Mouse (Mus musculus) T-helper 1 cell (primary cell): Measurements from ENCODE around the gene Tmem106c.

Experiments used
- in situ Hi-C: fragments of 300-600 bp; cut with MboI, MseI; formaldehyde crosslinking; loops from one replicate; pipeline ENCODE4 v1.15.1; 2025; ENCODE audit warnings: high pct_unique_total_duplicates

Tmem106c gene

DNA sequence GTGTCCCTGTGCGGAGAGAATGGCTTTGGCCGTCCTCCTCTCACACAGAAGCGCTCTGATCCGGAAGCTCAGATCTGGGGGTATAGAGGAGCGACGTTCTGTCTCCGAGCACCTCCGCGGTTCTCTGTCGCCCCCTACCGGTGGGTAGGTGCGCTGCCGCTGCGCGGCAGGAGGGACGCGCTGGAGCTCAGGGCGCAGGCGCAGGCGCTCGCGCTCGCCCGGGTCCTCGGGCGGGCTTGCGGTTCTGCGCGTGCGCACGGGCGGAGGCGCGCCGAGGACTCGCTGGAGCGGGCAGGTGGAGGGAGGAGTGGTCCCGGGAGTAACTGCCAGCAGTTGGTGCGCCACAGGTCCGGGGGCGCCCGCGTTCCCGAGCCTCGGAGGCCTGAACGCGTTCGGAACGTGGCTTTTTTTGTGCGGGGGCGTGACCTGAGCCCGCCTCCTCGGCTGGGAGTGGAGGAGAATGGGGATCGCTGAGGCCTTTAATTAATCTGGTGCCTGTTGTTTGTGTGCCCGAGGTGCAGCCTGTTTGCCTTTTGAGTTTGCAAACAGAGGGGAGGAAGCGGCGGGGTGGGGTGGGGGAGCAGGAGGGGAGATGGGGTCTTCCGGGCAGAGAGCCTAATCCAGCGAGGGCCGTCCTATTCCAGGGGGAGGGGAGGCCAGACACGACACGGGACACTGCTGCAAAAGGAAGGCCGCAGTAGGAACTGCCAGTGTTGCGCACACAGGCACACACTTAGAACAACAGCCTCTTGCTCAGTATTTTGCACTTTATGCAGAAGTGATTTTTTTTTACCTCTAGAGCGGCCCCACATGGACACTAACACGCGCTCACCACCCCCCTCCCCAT, at the start of gene Tmem106c:
Gene Tmem106c (plus strand): TSS at position 212 of the 847 bp plus-strand sequence.
- in situ Hi-C loops = no loop called here

DNA sequence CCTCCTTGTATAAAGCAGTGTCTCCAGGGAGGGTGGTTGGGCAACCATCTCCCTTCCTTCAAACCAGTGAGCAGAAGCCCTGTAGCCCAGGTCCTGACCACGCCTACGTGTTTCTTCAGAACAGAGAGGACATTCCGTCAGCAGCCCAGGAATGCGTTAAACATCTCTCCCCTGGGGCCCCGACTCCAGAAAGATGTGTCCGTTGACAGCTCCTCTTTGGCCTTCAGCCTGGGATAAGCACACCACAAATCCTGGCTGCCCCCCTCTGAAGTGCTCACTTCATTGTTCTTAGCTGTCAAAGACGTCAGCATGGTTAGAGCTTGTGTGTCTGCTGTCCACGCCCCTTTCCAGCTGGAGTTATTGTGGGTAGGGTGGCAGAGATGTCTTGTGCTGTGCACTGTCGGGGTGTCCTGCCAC, 49.7 kb upstream of the Tmem106c start:
- in situ Hi-C loops = no loop called here

DNA sequence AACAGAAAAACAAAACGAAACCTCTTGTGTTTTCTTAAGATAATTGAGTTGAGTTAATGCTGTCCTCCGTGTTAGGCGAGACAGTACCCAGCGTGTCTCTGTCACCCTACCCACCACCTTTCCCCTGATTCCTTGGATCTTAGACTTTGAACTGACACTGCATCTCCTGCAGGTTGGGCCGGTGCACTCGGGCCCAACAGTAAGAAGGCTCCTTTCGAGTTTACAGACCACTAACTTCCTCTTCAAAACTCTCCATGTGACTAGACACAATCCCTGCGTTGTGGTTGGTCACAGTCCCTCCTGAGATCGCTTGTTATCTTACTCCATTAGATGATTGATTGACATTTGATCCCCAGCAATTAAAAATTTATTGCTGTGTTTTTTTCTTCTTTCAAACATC, 46.0 kb upstream of the Tmem106c start:
- in situ Hi-C loops = no loop called here

DNA sequence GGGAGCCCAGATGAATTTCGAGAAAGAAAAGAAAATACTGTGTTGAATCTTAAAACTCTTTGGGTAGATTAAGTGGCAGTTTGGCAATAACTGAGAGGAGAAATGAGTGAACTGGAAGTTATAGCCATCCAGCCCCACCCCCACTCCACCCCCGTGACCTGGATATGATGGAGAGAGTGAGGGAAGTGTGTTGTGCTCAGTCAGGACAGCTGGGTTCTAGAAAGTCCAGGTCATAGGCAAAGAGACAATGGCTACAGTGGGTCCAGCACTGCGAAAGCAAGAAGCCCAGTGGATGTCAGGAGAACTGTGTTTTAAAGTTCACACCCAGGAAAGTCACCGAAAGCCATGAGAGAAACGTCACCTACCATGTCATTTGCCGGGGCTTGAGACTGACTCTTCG, 44.8 kb upstream of the Tmem106c start:
- in situ Hi-C loops = no loop called here

DNA sequence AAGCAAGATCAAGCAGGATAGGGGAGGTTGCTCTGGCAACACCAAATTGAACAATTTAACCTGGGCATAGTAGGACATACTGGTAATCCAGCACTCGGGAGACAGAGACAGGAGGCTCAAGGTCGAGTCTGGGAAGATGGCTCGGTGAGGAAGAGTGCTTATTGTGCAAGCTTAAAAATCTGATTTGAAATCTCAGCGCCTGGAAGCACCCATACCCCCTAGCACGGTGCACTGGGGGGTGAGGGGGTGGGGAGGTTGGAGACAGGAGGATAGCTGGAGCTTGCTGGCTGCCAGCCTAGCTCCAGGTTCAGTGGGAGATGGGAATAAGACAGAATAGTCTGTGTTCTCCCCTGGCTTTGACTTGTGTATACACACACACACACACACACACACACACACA, 43.7 kb upstream of the Tmem106c start:
- in situ Hi-C loops = no loop called here

DNA sequence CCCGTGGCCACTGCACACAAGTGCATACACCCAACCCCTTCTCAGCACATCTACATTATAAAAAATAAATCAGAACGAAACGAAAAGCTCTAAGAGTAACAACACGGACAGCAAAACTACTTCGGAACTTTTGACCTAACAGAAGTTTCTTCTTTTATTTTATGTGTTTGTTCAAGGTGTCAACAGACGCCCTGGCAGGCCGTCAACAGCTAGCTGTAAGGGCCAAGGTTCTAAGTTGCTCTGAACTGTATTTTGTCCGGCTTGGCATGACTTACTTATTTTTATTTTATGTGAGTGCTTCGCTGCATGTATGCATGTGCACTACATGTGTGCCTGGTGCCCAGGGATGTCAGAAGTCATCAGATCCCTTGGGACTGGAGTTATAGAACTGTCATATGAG, 42.2 kb upstream of the Tmem106c start:
- in situ Hi-C loops = no loop called here

DNA sequence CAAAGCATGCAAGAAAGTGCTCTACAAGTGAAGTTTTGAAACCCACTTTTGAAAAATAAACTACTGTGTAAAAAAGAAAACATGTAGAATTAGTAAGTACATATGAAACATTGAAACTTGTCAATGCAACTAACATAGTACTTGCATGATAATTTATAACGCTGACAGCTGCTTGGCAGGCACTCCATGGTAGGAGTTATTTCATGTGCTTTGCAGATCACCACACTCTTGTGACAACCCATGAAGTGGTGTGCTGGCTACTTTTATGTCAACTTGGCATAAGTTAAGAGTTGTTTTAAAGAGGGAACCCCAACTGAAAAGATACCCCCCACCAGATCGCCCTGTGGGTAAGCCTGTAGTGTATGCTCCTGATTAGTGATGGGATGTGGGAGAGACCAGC, 41.6 kb upstream of the Tmem106c start:
- in situ Hi-C loops = no loop called here

DNA sequence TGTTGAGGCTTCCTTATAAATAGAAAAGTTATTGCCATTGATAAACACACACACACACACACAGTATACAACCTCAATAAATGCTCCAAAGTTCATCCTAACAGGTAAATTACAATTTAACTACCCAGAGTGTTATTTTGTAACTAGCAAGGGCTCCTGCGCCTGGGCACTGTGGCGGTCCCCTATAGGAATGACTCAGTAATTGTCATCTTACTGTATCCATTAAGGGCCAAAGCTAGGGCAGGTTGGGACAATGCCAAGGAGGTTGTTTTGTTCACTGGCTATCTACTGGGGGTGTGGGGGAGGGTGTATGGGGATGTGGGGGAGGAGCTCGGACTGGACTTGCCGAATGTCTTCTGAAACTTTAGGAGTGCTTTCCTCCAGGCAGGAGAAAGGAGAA, 37.0 kb upstream of the Tmem106c start:
- in situ Hi-C loops = no loop called here

DNA sequence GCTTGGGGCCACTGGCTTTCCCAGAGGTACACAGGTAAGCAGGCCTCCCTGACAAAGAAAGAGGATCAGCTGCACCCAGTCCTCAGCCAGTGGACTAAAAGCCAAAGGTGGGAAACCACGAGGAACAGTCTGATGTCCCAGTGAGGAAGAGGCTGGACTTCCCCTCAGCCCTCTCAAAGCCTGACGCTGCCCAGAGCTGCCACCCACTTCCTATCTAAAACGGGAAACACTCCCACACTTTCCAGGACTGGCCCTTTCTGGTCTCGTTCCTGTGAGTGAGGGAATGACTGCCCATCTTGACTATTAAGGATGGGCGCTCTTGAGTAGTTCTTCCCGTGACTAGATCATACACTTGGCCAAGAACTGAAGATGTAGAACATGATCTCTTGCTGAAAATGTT, 36.2 kb upstream of the Tmem106c start:
- in situ Hi-C loops = no loop called here

DNA sequence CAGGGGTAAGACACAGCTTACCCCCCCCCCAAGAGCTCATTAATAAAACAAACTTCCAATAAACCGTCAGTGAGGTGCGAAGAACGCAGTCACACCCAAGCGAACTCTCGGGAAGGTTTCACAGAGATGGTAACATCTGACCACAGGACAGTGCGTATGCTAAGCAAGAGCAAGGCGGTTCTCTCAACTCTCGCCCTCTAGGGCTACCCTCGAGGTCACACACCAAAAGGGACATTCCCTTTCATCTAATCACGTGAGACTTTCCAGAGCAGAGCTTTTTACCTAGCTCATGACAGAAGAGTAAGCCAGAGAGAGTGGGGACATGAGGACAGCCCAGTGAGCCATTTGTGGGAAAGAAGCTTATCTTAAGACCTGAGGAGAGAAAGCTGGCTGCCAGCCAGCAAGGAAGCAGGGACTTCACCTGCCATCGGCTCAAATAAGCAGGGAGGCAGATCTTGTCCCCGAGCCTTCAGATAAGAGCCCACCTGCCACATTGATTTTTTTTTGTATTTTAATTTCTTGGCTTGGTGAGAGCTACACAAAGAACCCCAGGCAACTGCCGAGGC, 34.7 kb upstream of the Tmem106c start:
- in situ Hi-C loops = no loop called here

DNA sequence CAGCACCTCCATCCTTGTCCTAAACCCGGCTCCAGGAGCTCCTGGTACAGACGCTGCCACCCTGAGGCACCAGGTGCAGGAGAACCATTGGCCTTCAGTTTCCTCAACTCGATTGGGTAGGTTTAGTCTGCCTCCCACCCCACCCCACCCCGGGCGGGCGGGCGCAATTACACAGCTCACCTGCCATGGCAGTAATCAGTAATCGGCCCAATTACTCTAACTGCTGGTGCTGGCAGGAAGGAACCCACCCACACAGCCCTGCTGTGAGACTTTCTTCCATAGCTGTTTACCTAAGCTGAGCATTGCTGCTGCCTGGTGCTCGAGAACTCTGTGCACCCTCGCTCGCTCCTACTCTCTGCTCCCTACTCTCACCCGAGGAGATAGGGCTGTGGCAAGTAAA, 31.6 kb upstream of the Tmem106c start:
- in situ Hi-C loops = no loop called here

DNA sequence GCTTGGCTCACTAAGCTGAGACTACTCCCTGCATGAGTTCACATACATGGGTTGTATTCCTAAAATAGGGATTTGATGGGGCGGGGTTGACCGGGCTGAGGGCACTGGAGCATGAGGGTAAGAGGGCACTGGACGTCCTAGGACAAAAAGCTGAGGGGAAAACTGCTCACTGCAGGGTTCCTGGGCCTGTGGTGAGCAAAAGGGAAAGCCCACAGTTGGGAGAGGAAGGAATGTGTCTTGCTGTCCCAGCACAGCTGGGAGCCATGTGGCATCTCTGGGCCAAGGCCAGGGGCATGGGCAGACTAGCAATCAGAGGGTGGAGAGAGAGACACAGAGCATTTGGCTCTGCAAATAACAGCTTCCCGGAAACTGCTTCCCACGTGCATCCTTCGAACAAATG, 25.4 kb upstream of the Tmem106c start:
- in situ Hi-C loops = no loop called here

DNA sequence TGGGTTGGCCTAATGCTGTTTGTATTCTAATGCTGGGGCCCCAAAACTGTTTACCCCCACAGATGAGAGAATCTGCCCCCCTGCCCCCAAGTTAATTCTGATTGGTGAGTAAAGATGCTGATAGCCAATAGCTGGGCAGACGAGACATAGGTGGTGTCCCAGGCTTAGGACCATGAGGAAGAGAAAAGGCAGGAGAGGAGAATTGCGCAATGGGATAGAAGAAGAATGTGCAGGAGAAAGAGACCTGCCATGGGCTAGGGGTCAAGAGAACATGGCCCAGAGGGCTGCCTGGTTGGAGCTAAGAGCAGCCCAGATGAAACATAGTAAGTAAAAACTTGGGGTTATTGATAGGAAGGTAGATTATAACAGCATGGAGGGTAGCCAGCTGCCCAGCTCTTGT, 23.9 kb upstream of the Tmem106c start:
- in situ Hi-C loops = no loop called here

DNA sequence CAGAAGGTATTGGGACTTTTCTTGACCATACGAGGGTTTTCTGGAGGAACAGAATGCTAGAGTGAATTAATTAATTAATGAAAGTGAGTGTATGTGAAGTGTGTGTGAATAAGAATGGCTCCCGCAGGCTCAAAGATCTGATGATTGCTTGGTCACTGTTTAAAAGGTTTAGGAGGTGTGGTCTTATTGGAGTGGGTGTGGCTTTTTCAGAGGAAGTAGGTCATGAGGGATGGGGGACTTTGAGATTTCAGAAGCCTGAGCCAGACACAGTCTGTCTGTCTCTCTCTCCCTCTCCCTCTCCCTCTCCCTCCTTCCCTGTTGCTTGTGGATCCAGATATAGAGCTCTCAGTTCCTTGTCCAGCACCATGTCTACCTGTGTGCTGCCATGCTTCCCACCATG, 22.7 kb upstream of the Tmem106c start:
- in situ Hi-C loops = no loop called here

DNA sequence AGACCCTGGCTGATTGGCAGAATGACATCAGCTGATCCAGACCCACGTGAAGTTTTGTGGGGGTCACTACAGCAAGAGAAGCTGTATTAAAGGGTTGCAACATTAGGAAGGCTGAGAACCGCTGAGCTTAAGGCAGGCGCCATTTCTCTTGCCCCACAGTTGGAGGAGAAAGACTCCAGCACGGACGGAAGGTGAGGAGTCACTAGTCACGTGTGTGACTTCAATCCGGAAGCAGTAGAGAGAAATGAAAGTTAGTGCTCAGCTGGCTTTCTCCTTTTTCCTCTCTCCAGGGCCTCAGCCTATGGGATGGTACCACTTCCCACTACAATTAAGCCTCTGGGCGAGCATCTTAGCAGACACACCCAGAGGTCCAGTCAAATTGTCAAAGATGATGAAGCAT, 21.5 kb upstream of the Tmem106c start:
- in situ Hi-C loops = no loop called here

DNA sequence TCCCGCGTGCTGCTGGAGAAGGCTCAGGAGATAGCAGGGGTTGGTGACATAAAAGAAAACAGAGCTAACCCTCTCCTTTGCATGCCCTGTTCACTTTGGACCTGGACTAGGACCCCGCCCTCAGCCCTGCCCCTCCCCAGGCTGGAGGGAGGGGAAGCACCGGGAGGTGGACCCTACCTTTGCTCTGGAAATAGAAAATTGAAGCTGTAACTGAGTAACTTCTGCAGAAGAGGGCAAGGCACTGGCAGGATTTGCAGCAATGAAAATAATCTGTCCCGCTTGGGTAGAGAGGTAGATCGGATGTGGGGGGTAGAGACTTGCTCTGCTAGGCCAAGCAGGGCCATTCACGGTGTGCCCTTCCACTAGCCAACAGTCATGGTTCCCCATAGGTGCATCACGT, 20.6 kb upstream of the Tmem106c start:
- in situ Hi-C loops = no loop called here

DNA sequence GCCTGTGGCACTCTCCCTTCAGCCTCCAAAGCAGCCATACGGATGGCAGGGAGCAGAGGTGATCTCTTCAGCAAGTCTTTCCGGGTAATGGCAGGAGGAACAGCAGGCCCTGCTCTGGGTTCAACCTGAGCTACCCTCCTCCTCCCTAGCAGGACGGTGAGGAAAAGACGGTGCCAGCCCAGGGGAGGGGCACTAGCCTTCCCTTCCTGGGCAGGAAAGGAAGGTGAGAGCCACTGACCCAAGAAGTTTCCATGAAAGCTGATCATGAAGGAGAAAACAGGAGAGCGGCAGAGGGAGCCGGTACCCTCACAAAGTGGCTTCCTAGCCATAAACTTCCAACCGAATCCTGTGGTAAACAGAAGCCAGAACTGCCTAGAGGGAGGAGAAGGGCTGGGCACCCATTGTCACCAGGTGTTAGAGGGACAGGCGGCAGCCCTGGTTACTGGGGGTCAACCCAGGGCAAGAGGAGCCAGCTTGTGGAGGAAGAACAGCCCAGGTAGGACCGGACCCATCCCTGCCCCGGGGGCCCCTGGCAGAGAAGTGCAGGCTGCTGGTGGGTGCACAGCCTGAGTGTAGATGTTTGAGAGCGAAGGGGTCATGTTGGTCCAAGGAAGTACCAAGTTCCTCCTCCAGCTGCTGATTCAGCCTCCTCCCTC, 19.0 kb upstream of the Tmem106c start:
- in situ Hi-C loops = loop anchor here (5.0 kb wide), 1 partner anchor 88 kb away; no protein-coding TSS in a partner anchor

DNA sequence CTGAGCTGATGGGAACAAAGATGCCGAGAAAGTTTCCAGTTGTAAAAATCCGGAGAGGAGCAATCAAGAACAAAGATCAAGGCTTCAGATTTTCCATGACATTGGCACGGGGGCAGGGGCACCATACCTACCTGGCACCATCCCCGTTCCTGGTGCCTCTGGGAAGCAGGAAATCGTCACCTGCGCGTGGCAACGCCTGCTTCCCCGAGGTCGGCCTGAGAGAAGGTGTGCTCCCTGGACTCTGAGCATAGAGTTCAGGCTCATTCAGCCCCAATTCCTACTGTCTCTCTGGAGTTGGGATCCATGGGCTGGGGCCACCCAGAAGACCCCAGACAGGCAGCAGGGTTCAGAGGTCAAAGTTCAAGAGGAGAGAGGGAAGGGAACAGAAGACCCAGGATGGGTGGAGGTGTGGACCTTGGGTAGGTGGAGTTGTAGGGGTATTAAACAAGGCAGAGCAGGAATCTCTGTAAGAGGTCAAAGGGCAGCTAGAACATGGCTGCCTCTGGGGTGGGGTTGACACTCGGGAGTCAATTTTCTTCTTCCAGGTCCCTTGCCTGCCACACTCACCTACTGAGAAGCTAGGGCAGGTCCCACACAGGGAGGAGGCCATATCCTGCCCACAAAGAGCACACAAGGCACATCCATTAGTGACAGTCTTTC, 18.2 kb upstream of the Tmem106c start:
- in situ Hi-C loops = loop anchor here (5.0 kb wide), 1 partner anchor 88 kb away; no protein-coding TSS in a partner anchor

DNA sequence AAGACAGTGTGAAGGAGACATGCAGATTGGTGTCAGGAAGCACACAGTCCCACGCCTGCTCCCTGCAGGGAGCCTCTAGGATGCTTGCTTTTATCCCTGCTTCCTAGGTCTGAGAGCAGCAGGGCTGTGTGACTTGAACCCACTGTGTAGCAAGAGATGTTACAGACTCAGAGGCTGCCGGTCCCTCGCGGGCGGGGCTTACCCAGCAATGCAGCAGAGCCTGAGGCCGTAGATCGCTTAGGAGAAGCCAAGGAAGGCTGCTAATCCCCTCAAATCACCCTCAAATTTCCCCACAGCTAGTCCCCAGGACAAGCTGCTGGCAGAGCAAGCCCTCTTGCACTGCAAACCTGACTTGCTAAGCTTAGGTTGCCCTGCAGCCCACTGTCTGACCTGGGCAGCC, 15.3 kb upstream of the Tmem106c start:
- in situ Hi-C loops = loop anchor here (5.0 kb wide), 1 partner anchor 91 kb away; no protein-coding TSS in a partner anchor

DNA sequence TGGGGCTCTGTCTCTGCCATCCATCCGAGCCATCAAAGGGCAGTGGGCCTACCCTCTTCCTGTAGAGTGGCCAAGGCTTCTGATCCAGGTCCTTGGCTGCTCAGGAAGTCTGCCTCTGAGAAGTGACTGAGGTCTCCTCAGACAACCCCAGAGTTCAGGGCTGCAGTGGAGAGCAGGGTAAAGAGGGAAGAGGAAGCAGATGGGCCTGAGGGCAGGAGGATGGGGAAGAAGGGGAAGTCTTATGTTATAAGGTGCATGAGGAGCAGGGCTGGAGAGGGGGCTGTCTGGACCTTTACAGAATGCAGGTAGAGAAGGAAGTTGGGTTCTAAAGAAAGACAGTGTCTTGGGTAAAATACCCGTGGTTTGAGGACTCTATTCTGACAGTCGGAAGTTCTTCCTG, 14.3 kb upstream of the Tmem106c start:
- in situ Hi-C loops = loop anchor here (5.0 kb wide), 1 partner anchor 92 kb away; no protein-coding TSS in a partner anchor

DNA sequence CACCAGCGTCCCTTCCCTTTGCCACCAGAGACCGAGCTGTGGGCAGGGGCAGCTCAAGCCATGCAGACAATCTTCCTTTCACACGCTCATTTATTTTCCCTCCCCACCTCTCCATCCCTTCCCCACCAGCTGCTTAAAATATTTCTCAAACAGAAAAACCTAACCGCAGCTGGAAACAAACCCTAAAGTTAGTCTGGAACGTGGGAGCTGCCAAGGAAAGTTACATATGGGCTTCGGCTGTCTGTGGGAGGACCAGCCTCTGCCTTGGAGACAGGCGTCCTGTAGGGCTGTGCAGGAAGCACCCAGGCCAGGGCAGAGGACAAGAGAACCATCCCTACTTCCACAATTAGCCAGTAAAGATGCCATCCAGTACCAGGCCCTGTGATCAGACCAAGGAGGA, 13.8 kb upstream of the Tmem106c start:
- in situ Hi-C loops = no loop called here
